Mouse (Mus musculus): ENCODE data around the gene Ptges.

- TF ChIP-seq CTCF (IDR thresholded peaks at IDR 0.05; ENCODE audit: borderline replicate concordance, control insufficient read depth, extremely low read depth, insufficient read depth, low read length, poor library complexity) (no peak), POLR2A (IDR thresholded peaks at IDR 0.05; ENCODE audit: control insufficient read depth, extremely low read depth, insufficient read depth, low read length, poor library complexity) (no peak)
Measured at GRCm38 (mm10) chr2:30850581-30850980, 79.1 kb downstream of the Ptges start.

All from thymus, adult 2 months (tissue).